Mouse (Mus musculus): ENCODE measurements around the gene Ets1.

Ets1 gene

GRCm38 (mm10) chr9:32728806-32729205, 92.8 kb downstream of the Ets1 start:
- in situ Hi-C loops (cut with MboI, MseI) = no loop called here

GRCm38 (mm10) chr9:32729207-32729606, 93.2 kb downstream of the Ets1 start:
- in situ Hi-C loops (cut with MboI, MseI) = no loop called here

GRCm38 (mm10) chr9:32730001-32730655, 94.1 kb downstream of the Ets1 start:
- in situ Hi-C loops (cut with MboI, MseI) = no loop called here

DNA sequence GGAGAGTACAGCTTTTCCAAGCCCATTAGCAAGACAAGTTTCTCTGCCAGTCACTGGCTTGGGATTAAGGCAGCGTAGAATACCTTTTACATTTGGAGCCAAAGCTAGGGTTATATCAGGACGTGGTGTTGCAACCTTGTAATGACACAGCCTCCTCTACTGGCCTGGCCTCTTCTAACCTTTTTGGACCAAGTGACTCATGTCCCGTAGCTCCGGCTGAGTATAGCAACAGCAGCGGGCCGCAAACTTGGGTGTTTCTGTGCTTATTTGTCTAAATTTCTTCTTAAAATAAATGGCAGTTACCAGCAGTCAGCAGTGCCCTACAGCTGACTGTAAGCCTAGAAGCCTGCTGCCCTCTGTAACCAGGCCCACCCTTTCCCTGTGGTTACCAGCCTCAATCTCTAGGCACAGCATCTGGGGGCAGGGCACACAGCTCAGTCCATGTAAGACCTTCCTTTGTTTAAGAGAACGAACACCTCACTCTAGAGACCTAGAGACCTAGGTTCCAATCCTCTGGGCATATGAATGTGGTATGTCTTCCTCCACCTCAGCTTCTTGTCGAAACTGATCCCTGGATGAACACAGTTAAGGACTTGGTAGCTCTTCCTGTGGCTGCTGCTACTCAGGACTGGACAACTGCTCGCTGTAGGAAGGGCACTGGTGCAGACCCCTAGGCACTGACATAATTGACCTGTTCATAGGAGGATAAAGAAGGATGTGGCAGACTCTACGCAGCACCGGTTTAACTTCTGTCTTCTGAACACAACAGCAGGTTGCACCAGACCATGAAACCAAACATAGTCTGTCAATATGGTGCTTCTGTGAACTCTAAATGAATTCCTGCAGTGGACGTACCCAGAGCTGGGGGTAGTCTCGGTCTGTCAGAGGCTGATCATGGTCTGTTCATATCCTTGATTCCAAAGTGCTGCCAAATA, 94.9 kb downstream of the Ets1 start:
- in situ Hi-C loops (cut with MboI, MseI) = no loop called here

- in situ Hi-C loops (cut with MboI, MseI) = no loop called here
Observed at GRCm38 (mm10) chr9:32731787-32732186, 95.8 kb downstream of the Ets1 start.

GRCm38 (mm10) chr9:32735071-32735470, 99.0 kb downstream of the Ets1 start:
- in situ Hi-C loops (cut with MboI, MseI) = no loop called here

DNA sequence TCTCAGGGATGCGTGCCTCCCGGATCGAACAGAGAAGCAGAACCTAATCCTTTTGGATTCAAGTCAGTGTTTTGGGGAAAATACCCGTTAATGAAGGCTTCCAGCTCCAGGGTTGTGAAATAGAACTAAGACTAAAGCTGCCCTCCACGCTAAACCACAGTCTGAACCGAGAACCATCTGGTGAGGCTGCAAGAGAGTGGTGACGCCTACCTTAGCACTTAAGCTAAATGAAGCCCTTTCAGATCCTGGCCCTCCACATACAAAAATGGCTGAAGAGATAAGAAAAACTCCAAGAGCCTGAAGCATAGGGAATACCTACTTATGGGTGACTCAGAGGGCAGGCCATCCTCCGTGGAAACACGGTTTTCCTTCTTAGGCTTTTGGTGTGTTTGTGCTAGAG, 100.0 kb downstream of the Ets1 start:
- in situ Hi-C loops (cut with MboI, MseI) = no loop called here

- in situ Hi-C loops (cut with MboI, MseI) = loop anchor here (5.0 kb wide), 1 partner anchor 33 kb away; no protein-coding TSS in a partner anchor
Observed at GRCm38 (mm10) chr9:32739988-32740387, 104.0 kb downstream of the Ets1 start.

DNA sequence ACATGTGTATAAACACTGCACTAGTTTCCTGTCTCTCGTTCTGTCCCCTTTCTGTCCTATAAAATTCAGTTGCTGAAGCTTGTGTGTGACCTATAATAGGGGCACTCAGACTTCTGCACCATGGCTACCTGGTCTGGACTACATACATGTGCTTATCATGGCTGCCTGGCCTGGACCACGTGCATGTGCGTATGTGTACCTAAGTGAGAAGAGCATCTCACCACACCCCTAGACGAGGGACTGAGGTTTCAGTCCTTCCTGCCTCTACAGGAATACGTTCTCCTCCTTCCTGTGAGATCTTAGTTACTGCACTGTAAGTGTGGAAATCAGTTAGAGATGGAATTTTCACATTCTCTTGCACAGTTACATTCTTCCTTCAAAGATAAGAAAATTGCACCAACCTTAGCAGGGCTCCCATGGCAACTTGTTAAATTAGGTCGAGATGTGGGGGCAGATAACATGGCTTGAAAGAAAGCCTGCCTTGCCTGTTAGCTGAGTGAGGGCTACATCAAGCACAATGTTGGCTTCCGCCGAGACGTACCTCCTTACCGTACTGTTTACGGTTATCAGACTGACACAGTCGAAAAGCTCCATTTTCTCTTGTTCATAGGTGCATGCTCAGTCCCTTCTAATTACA, 104.8 kb downstream of the Ets1 start:
- in situ Hi-C loops (cut with MboI, MseI) = loop anchor here (5.0 kb wide), 1 partner anchor 34 kb away; no protein-coding TSS in a partner anchor

DNA sequence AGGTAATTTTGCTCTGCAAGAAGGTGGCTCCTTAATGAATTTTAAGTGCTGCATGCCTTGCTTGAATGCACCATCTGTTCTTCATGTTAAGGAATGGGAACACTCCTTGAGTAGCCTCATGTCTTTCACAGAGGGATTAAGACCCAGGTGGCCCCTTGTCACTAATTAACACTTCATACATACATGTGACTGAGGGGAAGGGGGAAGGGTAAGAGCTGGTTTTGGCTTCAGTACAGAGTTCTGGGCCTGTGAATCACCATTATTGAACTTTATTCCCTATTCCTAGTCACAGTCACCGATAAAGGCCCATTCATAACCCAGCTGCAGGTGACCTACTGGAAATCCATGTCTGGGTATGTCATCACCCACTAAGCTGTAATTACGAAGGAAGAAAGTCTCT, 105.7 kb downstream of the Ets1 start:
- in situ Hi-C loops (cut with MboI, MseI) = loop anchor here (5.0 kb wide), 1 partner anchor 34 kb away; no protein-coding TSS in a partner anchor

GRCm38 (mm10) chr9:32743157-32743556, 107.1 kb downstream of the Ets1 start:
- in situ Hi-C loops (cut with MboI, MseI) = loop anchor here (5.0 kb wide), 1 partner anchor 36 kb away; no protein-coding TSS in a partner anchor

GRCm38 (mm10) chr9:32743642-32744161, 107.7 kb downstream of the Ets1 start:
- in situ Hi-C loops (cut with MboI, MseI) = loop anchor here (5.0 kb wide), 1 partner anchor 36 kb away; no protein-coding TSS in a partner anchor

DNA sequence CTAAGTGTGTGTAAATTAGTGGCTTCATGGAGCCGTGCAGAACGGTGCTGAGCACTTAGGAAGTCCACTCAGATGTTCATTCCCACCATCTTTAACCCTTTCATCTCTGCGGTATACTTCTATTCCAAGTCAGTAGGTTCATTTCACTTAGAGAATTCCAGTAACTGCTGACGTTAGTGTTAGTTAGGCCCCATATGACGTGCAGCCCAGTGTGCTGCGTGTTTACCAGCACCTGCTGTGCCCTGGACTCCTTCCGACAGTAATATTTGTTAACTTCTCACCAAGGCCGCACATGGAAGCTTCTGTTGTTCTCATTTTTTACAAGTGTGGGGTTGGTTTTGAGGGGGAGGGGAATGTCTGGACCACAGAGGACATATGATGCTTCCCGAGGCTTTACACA, 108.3 kb downstream of the Ets1 start:
- in situ Hi-C loops (cut with MboI, MseI) = loop anchor here (5.0 kb wide), 1 partner anchor 37 kb away; no protein-coding TSS in a partner anchor

- in situ Hi-C loops (cut with MboI, MseI) = no loop called here
Observed at GRCm38 (mm10) chr9:32745079-32745763, 109.2 kb downstream of the Ets1 start.

GRCm38 (mm10) chr9:32745998-32746397, 110.0 kb downstream of the Ets1 start:
- in situ Hi-C loops (cut with MboI, MseI) = no loop called here

DNA sequence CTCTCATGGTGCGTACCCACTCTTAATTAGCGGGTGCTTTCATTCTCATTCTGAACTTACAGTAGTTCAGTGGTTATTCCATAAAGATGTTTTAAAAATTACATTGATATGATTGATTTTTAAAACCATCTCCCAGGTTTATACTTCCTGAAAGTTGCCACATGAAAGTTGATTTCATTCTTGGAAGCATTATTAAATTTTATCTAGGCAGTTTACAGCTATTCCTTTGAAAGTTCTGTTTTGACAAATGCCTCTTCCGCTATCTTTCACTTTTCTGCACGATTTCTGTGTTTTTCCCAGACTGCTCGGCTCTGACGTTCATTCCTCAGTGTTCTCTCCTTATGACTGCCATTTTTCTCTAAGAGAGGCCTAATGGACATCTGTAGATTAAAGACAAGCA, 110.6 kb downstream of the Ets1 start:
- in situ Hi-C loops (cut with MboI, MseI) = no loop called here

DNA sequence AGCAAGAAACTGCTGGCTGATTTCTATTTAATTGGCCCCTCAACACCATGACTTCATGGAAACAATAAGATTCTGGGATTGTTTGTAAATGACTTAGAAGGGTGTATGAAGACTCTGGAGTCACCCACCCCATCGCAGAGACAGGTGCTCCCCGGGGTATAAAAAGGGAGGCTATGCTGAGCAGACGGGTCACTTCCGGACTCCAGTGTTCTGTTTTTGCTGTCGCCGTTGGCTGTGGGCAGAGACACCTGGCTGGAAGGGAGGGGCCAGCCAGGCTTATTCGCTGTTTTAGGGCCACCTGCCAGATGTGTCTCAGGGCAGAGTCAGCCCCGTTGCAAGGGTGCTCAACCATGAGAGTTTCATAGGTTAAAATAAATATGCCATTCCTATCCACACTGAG, 111.6 kb downstream of the Ets1 start:
- in situ Hi-C loops (cut with MboI, MseI) = no loop called here

GRCm38 (mm10) chr9:32748552-32748951, 112.5 kb downstream of the Ets1 start:
- in situ Hi-C loops (cut with MboI, MseI) = no loop called here

DNA sequence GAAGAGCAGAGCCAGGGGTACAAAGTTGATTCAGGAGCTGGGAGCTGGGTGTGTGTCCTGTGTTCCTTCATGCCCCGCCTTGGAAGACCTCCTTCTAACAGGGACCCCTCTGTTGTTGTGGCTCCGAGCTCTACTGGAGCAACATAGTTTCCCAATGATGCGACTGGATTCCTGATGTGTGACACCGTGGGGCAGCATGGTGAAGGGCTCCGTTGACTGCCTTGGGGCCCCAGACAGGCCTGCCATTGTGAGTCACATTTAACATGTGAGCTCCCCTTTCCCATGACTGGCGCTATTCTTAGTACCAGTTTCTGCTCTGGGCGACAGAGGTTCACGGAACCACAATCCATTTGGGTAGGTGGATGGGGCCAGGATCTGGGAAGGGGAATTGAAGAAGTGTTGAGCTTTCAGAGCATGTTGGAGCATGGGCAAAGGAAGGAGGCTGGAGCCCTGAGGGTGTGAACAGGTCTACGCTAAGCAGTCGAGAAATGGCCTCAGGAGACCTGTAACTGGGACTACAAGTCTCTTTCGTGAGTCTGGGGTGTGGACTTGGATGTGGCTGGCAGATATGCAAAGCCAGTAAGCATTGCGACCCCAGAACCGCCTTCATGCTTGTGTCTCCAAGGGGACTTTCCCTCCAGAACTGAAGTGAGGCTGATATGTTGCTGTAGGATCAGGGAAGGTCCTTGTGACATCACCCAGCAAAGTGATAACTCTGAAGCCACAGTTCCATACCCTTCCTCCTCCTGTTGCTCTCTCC, 113.9 kb downstream of the Ets1 start:
- in situ Hi-C loops (cut with MboI, MseI) = loop anchor here (10.0 kb wide), 1 partner anchor 155 kb away; no protein-coding TSS in a partner anchor

DNA sequence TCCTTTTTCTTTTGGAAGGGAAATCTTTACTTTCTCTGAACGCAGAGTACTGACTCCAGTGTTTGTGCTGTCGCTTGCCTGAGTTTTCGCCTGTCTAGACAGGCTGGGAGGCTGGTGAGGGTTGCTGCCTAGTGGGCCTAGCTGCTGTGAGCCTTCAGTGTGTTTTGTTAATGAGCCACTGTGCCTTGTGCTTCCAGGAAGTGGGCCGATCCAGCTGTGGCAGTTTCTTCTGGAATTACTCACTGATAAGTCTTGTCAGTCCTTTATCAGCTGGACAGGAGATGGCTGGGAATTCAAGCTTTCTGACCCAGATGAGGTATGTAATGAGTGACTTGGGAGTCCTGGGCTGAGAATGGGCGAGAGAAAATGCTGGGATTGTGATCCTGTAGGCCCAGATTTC, 116.6 kb downstream of the Ets1 start:
- in situ Hi-C loops (cut with MboI, MseI) = loop anchor here (10.0 kb wide), 1 partner anchor 158 kb away; no protein-coding TSS in a partner anchor
